Mouse (Mus musculus) central nervous system, embryonic 18 days (tissue): ENCODE measurements around the gene Spesp1. TPM values are rescaled to one million over a fixed set of nuclear protein-coding genes. Genes with fewer than 3 reads are reported as not detected.

Experiments
- polyA plus RNA-seq: library from polyadenylated mRNA; depleted of rRNA; stranded (reverse); fragments of >200 nt; gene quantifications from 2 replicates; pipeline ENCODE4 v1.2.3, GENCODE M21; 2012; rRNA removed

Gene Spesp1
- not detected in 2 replicates for polyA plus RNA-seq

GRCm38 (mm10) chr9:62281991-62282390 lies at the start of gene Spesp1:
Gene Spesp1, minus strand, starts transcription at chr9:62282208.

Other genes with a start within 250 kb of the Spesp1 start
- 14.2 and 15.1 TPM in 2 replicates for gene Glce, start 159.6 kb downstream of the Spesp1 start, polyA plus RNA-seq
- gene Anp32a, start 59.1 kb upstream of the Spesp1 start, polyA plus RNA-seq, result 385 and 401 TPM in 2 replicates